Mouse (Mus musculus) T-helper 17 cell (primary cell): Measurements from ENCODE around the gene Myo15.
"Not testable (repeated sequence)": the region's sequence is repeated elsewhere in the genome, so short reads cannot be mapped to it uniquely, and the experiment has no call there.

Experiments used
- in situ Hi-C, 2 experiments: fragments of 300-600 bp; cut with MboI, MseI; formaldehyde crosslinking; loops; 1 replicate in 1 of 2; 2 replicates in 1 of 2; pipeline ENCODE4 v1.15.1; 2025; ENCODE audit warnings: high pct_unique_total_duplicates in 2 of 2

The Myo15 gene

DNA sequence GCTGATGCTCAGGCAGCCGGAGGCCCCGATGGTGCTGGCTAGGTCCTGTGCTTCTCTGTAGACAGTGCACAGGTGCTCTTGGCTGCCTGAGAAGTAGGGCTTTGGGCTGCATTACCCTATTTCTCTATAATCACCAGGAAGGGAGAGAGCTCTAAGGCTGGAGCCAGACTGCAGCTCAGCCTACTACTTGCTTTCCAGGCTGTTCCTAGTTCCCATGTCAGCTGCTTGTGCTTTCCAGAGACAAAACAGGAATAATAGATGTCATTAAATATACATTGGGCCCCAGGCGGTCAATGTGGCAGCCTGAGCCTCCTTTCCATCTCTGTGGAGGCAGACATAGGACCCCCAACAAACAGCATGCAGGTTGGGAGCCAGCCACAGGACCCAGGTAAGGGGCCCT lies at the start of gene Myo15:
Myo15 (plus strand) TSS at position 301 of the 400 bp plus-strand sequence.
- in situ Hi-C loops = no loop called here

DNA sequence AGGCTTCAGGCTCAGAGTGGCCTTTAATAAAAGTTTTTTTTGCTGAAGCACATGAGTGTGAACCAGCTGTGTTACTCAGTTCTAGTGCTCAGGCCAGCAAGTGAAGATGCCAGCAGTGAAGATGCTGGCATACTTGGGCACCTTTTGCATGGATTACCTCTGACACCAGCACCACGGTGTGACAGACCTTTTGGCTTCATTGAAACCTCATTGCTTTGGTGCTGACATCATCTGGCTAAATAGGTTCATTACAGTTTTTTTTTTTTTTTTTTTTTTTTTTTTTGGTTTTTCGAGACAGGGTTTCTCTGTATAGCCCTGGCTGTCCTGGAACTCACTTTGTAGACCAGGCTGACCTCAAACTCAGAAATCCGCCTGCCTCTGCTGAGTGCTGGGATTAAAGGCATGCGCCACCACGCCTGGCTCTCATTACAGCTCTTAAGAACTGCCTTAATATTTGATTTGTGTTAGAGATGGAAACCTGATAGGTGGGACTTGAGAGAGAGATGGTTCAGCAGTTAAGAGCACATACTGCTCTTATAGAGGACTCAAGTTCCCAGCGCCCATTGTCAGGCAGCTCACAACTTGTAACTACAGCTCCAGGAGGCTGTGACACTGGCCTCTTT lies 47.0 kb upstream of the Myo15 start:
- in situ Hi-C loops = loop anchor here in 1 of 2 experiments (25.0 kb wide), 1 partner anchor 335 kb away; no protein-coding TSS in a partner anchor

DNA sequence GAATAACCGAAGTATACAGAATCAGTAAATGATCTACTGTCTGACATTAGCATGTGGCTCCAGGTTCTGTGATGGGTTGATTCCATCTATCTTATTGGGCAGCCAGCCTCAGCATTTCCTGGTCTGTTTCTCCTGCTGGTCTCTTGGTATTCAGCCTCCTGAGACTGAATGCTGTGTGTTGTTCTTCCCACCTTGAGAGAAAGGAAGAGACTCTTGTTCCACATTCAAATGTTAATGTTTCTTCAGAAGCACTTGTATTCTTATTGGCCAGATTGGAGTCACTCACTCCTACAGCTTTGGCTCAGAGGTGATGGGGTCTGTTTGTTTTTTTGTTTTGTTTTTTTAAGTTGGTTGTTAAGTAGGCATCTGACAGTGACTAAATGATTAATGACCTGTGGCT lies 46.1 kb upstream of the Myo15 start:
- in situ Hi-C loops = loop anchor here in 1 of 2 experiments (25.0 kb wide), 1 partner anchor 336 kb away; no protein-coding TSS in a partner anchor

DNA sequence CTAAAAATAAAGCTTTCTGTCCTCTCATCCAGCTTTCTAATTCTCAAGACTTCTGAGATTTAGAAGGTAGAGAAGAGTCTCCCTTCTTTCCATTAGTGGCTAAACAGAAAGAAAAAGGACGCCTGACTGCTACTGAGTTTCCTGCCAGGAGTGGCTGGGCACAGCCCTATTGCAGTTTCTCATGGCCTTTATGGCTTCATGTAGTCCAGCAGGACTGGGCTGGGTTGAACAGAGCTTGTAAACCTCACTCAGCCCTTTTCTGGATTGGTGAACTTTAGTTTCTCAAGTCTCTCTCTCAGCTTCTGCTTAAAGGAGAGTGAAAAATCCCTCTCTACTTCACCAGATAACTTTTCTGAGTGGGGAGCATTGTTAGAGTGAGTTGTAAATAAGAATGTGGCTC lies 42.7 kb upstream of the Myo15 start:
- in situ Hi-C loops = no loop called here

DNA sequence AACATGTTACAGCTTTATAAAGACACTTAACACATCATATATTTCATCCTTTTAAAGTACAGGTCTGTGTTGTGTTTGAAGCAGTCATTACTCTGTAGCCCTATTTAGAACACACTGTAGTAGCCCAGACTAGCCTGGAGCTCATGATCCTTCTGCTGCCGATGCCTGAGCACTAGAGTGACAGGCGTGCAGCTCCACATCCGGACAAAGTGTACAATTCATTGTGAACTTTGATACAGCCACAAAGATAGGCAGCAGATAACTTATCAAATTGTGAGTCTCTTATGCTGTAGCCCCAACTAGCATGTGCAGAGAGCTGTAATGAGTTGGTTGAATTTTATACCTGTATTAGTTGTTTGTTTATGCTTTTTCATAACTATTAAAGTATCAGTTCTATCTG lies 41.5 kb upstream of the Myo15 start:
- in situ Hi-C loops = no loop called here

DNA sequence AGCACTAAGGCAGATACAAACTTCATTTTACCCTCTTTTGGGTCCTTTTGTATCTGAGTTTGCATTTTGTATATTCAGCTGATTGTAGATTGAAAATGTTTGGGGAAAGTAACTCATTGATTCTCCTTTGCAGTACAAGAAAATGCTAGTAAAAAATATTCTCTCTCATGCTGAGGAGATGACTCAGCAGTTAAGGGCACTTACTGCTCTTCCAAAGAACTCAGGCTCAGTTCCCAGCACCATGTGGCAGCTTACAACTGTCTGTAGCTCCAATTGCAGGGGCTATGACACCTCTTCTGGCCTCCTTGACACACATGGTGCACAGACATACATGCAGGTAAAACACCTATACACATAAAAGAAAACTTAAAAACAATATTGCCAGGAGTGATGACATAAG lies 35.6 kb upstream of the Myo15 start:
- in situ Hi-C loops = no loop called here

DNA sequence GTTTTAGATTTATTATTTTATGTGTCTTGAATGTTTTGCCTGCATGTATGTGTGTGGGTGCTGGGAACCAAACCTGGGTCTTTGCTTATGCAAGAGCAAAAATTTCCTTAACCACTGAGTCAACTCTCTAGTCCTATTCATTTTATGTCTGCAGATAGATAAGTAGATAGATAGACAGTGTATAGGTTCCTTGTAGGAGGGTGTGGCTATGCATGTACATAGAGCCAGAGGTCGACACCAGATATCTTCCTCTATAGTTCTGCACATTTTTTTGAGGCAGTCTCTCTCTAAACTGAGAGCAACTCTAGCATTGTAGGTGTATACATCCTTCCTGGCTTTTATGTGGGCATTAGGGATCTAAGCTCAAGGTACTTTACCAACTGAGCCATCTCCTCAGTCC lies 34.0 kb upstream of the Myo15 start:
- in situ Hi-C loops = no loop called here

DNA sequence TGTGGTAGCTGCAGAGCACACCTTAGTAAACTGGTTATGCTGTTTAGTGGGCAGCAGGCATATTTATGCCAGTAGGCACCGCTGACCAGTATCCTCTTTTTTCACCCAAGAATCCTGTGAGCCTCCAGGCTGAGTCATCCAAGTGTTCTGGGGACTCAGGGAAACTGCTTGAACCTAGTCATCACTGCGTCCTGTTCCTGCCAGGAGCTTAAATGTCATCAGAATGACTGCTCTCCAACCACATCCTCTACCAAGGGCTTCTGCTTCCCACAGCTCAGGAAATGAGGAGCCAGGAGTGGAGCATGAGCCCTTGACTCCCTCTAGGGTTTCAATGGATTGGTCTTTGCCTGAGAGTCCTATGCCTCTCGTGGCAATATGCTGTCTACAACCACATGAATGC lies 32.5 kb upstream of the Myo15 start:
- in situ Hi-C loops = no loop called here

DNA sequence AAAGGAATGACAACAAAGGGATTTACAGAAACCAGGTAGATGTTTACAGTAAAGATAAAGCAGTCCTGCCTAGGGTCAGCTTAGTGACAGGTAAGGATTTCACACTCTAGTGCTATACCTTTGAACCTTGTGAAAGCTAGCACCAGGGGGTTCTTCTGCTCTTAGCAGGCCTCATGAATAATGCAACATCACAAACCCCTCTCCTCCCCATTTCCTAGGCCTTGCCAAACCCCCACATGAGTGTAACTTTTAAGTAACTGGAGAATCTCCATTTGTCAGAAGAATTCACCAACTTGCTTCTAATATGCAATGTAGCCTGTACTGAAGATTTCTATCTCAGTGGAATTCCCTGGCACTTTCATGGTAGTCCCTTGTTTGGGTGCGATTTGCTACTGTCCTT lies 29.5 kb upstream of the Myo15 start:
- in situ Hi-C loops = not testable (repeated sequence)

DNA sequence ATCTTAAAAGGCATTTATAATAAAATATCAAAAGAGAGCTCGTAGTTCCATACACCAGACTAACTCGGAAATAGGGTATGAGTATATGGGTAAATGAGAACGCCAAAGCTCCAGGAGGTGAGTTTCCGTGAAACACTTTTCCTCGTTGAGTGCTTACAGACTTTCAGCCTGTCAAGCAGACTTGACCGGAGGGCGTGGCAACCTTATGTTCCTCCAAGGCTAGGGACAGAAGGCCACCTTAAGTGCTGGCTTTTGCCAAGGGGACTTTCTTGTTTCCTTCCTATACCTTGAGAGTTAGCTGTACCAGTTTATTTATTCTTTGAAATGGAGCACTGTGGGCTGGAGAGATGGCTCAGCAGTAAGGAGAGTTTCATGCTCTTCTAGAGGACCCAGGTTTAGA lies 29.0 kb upstream of the Myo15 start:
- in situ Hi-C loops = no loop called here

DNA sequence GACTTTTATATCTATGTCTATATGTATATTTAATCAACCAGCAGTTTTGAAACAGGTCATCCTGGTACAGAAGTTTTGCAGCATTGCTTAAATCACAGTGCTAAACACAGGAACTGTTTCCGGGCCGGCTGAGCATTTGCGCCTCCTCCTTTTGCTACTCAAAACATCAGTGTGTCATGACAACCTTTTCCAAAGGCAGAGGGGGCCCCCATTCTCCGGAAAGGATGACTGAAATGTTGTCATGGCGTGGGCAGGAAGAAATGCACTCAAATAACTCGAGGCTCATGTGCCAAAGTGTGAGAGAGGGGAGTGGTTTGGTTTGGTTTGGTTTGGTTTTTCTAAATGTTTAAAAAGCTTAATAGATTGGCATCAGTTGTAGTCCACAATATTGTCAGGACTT lies 26.2 kb upstream of the Myo15 start:
- in situ Hi-C loops = no loop called here

DNA sequence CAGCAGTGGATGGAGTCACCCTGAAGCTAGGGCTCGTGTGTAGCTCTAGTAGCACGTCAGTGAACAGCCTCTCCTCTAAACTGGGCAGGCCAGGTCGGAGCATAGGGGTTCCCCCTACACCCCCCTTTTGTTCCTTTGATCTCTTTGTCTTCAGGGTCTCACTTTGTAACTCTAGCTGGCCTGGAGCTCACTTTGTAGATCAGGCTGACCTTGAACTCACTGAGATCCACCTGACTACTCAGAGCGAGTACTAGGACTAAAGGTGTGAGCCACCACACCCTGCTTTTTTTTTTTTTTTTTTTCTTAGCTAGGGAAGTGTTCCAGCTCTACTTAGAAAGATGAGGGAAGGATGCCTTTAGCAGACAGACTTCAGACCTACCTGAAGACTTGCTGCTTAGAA lies 25.1 kb upstream of the Myo15 start:
- in situ Hi-C loops = no loop called here

DNA sequence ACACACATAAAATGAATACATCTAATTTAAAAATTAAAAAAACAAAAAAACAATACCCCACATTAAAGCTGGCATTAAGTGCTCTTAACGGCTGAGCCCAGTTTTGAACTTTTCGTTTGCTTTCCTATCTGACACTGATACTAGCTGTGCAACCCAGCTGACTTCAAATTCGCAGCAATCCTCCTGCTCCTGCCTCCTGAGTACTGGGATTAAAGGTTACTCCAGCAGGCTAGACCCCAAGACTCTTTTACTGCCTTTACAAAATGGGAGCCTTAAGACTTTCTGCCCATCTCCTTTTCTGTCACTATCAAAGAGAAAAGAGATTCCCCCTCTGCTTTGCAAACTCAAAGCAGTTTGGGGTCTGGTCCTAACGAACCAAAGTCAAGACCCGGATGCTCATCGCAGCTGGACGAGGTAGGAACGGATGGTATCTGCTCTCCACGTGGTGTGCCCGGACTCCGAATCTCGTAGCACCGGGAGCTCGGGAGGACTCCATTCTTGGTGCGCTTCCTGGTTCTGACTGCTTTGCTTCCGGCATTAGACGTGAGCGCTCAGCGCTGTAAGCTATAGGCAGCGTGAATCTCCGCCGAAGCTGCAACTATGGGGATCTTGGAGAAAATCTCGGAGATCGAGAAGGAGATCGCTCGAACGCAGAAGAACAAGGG lies 14.9 kb upstream of the Myo15 start, which contains the start of gene Drg2:
Drg2 (plus strand) TSS at position 512 of the 665 bp plus-strand sequence.
- in situ Hi-C loops = no loop called here

DNA sequence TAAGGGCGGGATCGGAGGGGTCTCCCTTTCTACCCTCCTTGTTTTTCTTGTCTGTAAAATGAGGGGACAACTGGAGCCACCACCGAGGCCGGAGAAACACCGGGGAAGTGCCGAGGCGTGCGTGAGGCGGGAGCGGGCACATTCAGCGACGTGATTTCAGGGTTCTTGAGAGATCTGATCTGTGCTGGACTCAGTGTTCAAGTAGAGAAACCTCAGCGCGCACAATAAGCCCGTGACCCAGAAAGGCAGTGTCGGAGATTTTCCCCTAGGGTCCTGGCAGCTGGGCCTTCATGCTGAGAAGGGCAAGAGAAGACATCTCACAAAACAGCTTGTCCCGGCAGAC lies 14.4 kb upstream of the Myo15 start:
- in situ Hi-C loops = no loop called here

DNA sequence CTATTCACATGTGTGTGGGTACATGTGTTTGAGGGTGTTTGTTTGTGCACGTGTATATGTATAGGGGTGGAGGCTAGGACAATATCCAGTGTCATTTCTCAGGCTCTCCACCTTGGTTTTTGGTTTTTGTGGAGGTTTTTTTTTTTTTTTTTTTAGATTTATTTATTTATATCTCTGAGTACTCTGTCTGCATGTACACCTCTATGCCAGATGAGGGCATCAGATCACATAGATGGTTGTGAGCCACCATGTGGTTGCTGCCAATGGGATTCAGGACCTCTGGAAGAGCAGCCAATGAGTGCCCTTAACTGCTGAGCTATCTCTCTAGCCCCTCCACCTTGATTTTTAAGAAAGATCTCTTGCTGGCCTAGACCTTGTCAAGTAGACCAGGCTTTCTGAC lies 11.2 kb upstream of the Myo15 start:
- in situ Hi-C loops = no loop called here

DNA sequence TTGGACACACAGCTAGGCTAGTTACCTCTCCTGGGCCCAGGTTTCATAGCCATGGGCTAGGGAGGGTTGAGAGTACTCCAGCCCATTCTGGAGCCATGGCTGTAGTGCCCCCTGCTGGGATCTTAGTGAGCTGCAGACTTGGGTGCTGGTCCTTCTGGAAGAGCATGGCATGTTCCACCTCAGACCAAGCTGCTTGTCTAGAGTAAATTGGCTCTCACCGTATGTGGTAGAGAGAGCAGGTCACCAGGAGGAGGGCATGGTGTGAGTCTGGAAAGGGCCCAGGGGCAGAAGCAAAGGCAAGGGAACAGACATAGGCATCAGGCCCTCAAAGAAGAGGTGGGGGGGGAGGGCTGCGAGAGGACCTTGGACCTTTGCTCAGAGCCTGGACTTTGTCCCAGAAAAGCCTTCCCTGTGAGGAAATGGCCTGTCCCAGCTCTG lies 3.2 kb upstream of the Myo15 start:
- in situ Hi-C loops = no loop called here

DNA sequence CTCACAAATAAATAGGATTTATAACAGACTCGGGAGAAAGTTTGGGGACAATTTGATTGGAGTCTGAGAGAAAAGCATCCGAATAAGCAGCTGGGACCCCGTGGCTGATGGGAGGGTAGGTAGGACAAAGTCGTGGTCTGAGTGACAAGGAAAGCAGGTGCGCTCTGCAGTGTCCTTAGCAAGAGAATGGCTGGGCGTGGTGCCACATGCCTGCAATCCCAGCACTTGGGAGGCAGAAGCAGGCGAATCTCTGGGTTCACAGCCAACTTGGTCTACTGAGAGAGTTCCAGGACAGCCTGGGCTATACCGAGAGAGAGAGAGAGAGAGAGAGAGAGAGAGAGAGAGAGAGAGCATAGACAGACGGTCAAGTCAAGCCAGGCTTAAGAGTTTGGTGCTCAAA lies 1.6 kb downstream of the Myo15 start:
- in situ Hi-C loops = no loop called here

DNA sequence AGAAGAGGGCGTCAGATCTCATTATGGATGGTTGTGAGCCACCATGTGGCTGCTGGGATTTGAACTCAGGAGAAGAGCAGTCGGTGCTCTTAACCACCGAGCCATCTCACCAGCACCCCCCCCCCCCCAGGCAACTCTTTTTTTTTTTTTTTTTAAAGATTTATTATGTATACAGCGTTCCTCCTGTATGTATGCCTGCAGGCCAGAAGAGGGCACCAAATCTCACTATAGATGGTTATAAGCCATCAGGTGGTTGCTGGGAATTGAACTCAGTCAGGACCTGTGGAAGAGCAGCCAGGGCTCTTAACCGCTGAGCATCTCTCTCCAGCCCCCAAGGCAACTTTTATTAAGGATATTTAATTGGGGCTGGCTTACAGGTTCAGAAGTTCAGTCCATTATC lies 5.4 kb downstream of the Myo15 start:
- in situ Hi-C loops = no loop called here

DNA sequence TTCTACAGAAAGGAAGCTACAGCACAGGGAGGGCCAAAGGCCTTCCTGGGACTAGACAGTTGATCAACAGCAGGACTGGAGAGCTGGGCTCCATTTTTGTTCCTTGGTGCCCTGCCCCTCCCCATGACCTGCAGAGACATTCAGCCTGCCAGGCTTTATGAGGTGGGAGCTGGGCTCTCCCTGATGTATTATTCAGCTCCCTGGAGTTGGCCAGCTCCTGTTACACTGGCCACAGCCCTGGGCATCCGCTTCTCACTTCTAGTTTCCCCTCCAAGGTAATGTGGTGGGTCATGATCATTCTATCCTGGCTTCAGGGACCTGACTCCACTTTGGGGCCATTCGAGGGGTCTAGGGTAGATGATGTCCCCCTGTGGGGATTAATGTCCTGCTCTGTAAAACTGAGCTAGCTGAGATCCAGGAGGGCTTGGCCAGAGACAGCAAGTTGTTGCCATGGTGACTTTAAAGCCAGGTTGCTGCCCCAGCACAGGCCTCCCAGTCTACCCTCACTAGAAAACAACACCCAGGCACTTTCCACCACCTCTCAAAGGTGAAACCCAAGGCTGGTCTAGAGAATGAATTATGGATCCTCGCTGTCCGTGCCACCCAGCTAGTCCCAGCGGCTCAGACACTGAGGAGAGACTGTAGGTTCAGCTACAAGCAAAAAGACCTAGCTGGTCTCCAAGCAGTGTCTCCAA lies 6.7 kb downstream of the Myo15 start:
- in situ Hi-C loops = no loop called here

DNA sequence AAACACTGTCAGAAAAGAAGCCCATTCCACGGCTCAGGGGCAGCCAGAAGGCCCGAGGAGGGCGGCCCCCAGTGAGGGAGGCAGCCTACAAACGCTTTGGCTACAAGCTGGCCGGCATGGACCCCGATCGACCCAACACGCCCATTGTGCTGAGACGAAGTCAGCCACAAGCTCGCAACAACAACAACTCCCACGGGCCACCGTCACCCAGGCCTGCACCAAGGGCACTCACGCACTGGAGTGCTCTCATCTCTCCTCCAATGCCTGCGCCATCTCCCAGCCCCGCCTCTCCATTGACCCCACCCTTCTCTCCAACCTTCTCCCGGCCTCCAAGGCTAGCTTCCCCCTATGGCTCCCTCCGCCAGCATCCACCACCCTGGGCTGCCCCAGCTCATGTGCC lies 9.0 kb downstream of the Myo15 start:
- in situ Hi-C loops = no loop called here

DNA sequence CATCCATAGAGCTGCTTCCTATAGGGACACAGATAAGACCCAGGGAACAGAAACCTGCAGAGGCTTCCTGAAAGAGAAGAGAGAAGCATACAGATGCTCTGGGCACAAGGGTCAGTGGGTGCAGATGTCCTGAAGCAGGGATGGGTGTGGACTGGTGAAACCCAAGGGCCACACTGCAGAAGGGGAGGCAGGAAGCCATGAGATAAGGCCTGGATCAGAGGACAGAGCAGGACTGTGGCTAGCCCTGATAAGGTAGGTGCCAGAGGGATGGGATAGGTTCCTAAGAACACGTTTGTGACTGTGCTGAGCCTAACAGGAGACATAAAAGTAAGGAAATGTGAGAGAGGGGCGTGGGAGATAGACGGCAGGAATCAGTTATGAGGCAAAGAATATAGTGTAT lies 17.1 kb downstream of the Myo15 start:
- in situ Hi-C loops = no loop called here

DNA sequence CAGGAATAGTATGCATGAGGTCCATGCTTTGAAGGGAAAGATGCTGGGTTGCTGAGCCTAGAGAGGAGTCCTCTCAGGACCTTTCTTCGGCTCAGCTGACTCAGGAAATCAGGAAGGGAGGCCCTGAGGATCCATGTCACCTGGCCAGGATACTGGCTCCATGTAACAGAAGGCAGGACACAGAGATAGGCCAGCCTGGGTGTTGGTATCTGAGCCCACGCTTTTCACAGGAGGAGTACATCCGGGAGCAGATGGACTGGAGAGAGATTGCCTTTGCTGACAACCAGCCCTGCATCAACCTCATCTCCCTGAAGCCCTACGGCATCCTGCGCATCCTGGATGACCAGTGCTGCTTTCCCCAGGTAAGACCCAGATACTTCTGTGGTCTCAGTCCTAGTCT lies 23.6 kb downstream of the Myo15 start:
- in situ Hi-C loops = no loop called here

DNA sequence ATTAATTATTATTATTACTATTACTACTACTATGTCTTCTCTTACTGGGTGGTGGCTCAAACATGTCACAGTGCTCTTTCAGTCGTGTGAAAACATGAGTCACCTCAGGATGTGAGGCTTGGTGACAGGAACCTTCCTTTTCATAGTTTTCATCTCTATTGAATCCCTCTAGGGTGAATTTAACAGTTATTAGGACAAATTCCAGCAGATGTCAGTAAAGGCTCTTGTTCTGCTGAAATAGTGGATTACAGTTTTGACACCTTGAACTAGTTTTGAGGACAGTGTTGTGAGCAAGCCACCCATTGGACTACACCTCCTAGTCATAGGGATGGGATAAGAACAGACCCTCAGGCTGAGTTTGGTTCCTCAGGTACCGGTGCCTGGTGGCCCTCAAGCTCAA lies 26.6 kb downstream of the Myo15 start:
- in situ Hi-C loops = no loop called here
